Mouse (Mus musculus) urinary bladder, postnatal 25 days (tissue): ENCODE results near the gene Sprr2b.
"Not testable (repeated sequence)": the region's sequence is repeated elsewhere in the genome, so short reads cannot be mapped to it uniquely, and the experiment has no call there.

Experiments used
- DNase-seq: peaks from one replicate; pipeline ENCODE4 v3.0.0; 2022; ENCODE audit warnings: low spot score

The Sprr2b gene

GRCm38 (mm10) chr3:92316320-92316719 lies at the start of gene Sprr2b:
Sprr2b (plus strand) TSS chr3:92316620.
- no peak for DNase-seq

DNA sequence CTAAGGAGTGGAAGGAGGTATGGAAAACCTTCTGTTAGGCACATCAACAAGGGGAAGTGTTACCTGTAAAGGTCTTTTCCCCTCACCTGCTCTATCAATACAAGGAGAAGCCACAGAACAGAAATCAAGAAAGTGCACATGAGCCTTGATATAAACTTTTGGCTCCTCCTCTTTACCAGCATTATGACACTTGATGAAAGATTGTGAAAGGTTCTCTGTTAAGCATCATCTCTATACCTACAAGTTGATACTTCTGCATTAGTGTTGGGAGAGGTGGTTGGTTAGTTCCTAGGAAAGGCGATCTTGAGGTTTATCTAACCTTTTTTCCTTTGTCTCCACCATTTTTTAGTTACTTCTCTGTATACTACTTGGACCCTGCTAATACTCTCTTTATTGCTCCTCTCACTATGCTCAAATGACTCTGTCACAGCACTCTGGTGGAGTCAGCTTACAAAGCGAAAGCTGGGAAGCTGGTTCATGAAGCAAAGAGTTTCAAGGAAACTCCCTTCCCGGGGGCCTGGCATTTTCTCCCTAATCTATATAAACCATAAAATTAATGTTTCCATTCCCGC lies 44.9 kb upstream of the Sprr2b start:
- not testable (repeated sequence) for DNase-seq

GRCm38 (mm10) chr3:92273504-92273903 lies 42.9 kb upstream of the Sprr2b start:
- DNase-seq: not testable (repeated sequence)

GRCm38 (mm10) chr3:92274018-92274417 lies 42.4 kb upstream of the Sprr2b start:
- DNase-seq: not testable (repeated sequence)

DNA sequence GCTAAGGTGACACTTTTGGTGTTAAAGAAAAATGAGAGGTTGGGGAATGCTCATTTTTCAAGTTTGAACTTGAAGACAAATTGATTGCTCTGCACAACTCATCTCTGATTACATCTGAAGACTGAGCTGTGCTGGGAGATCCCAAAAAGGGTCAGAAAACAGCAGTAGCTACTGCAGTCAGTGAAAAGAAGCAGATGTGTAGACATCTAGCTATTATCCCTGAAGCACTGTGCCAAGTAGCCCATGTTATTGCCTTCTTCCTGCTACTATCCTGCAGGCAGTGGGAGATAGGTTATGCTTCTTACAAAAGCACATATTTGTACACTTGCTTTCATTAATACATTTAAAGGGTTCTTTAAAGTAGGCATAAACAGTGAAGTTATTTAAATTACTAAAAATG lies 36.8 kb upstream of the Sprr2b start:
- not testable (repeated sequence) for DNase-seq

- not testable (repeated sequence) for DNase-seq
Observed at GRCm38 (mm10) chr3:92280963-92281606, 35.3 kb upstream of the Sprr2b start.

- DNase-seq: not testable (repeated sequence)
Observed at GRCm38 (mm10) chr3:92285101-92285500, 31.3 kb upstream of the Sprr2b start, which contains the start of gene Sprr2a3. Sprr2a3 (plus strand) TSS chr3:92285417.

DNA sequence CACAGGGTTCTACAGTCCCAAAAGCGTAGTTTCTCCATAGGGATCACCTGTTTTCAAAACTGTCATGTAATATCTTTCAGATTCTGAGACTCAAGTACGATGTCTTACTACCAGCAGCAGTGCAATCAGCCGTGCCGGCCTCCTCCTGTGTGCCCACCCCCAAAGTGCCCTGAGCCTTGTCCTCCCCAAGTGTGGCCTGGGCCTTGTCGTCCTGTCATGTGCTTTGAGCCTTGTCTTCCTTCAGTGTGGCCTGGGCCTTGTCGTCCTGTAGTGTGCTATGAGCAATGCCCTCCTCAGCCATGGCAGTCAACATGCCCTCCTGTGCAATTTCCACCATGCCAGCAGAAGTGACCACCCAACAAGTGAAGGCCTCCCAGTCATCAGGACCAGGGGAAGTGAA lies 27.9 kb upstream of the Sprr2b start:
- not testable (repeated sequence) for DNase-seq

DNA sequence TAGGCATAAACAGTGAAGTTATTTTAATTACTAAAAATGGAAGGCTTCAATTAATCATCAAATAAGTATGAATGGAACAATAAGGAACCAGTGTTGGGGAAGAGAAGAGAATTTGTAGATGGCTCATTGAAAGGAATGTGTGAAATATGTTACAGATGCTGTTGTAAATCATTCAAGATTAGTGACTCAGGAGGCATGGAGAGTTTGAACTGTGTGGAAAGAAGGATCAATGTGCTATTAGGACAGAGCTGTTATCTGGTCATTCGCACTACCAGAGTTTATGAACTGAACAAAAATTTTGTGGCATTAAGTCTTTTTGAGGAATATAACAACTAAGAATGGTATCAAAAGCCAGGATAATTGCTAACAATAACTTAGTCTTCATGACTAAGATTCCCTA lies 9.0 kb upstream of the Sprr2b start:
- no peak for DNase-seq

GRCm38 (mm10) chr3:92317384-92317783 lies 964 bp downstream of the Sprr2b start:
- DNase-seq: no peak

- DNase-seq: no peak
Observed at GRCm38 (mm10) chr3:92336278-92336677, 19.9 kb downstream of the Sprr2b start.

GRCm38 (mm10) chr3:92338840-92339239 lies 22.4 kb downstream of the Sprr2b start, which contains the start of gene Sprr2d:
Sprr2d (plus strand) TSS chr3:92339140.
- DNase-seq: no peak

- no peak for DNase-seq
Observed at GRCm38 (mm10) chr3:92351843-92352242, 35.4 kb downstream of the Sprr2b start, which contains the start of gene Sprr2e. Sprr2e (plus strand) TSS chr3:92352143.

GRCm38 (mm10) chr3:92361619-92362018 lies 45.2 kb downstream of the Sprr2b start:
- DNase-seq: no peak

GRCm38 (mm10) chr3:92364887-92365286 lies 48.5 kb downstream of the Sprr2b start, which contains the start of gene Sprr2f:
Sprr2f (plus strand) TSS chr3:92365187.
- no peak for DNase-seq
